Mouse (Mus musculus): ENCODE measurements around the gene Hmgb2. TPM values are rescaled to one million over a fixed set of nuclear protein-coding genes. Genes with fewer than 3 reads are reported as not detected.
"Not testable (repeated sequence)": the region's sequence is repeated elsewhere in the genome, so short reads cannot be mapped to it uniquely, and the experiment has no call there.

Hmgb2 gene
- polyA plus RNA-seq, 1 experiment, result 22.0 TPM

DNA sequence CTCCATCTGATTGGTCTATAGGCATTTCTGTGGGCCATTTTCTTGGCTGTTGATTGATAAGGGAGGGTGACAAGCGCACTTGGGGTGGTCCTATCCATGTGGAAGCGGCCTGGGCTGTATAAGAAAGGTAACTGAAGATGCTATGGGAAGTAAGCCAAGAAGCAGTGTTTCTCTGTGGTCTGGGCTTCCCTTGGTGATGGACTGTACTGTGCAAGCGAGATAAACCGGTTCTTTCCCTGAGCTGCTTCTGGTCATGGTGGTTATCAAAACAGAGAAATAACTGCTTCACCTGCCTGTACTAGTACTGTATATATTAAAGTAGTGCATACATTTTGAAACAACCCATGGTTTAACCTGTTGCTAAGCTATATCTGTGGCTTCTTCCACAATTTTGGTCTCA lies 19.8 kb upstream of the Hmgb2 start:
- Histone ChIP-seq H3K27me3 (ENCODE audit: control insufficient read depth, insufficient read depth, low read length) (no peaks in the 10 kb centered on the region), H3K4me3 (ENCODE audit: control insufficient read depth, low read depth, low read length) (no peak overlapping the region), H3K27ac (ENCODE audit: control insufficient read depth, insufficient read depth, low read depth, low read length) (no peak overlapping the region), H3K4me1 (ENCODE audit: control insufficient read depth, insufficient read depth, low read length) (peaks cover 6% of the 10 kb centered on the region), H3K36me3 (ENCODE audit: control insufficient read depth, insufficient read depth, low read length) (no peaks in the 10 kb centered on the region)
- no peak for TF ChIP-seq POLR2A (IDR thresholded peaks at IDR 0.05; ENCODE audit: control insufficient read depth, low read depth, low read length)
- no peak for TF ChIP-seq CTCF (IDR thresholded peaks at IDR 0.05; ENCODE audit: control insufficient read depth, insufficient read depth, insufficient replicate concordance, low read depth, low read length)

DNA sequence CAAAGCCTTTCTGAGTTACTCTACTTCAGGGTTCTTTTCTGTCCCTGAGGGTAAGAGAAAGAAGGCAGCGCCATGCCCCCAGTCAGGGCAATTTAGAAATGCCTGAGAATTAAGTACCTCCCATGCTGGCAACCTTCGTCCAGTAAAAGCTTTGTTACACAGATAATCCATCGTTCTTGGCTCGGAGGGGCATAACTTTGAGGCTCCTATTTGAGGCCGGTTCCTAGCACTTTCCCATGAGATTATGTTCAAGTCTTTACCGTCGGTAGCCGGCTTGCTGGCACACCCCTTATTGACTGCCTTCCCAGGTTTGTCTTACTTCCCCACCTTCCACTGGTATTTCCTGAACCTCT lies 13.2 kb upstream of the Hmgb2 start:
- TF ChIP-seq CTCF (IDR thresholded peaks at IDR 0.05; ENCODE audit: control insufficient read depth, insufficient read depth, insufficient replicate concordance, low read depth, low read length) (no peak), POLR2A (IDR thresholded peaks at IDR 0.05; ENCODE audit: control insufficient read depth, low read depth, low read length) (no peak)
- Histone ChIP-seq H3K27me3 (ENCODE audit: control insufficient read depth, insufficient read depth, low read length) (no peaks in the 10 kb centered on the region), H3K27ac (ENCODE audit: control insufficient read depth, insufficient read depth, low read depth, low read length) (no peak overlapping the region), H3K4me3 (ENCODE audit: control insufficient read depth, low read depth, low read length) (no peak overlapping the region), H3K4me1 (ENCODE audit: control insufficient read depth, insufficient read depth, low read length) (peaks cover 2% of the 10 kb centered on the region; the same call in 1 of the 2 replicates), H3K36me3 (ENCODE audit: control insufficient read depth, insufficient read depth, low read length) (no peaks in the 10 kb centered on the region)

DNA sequence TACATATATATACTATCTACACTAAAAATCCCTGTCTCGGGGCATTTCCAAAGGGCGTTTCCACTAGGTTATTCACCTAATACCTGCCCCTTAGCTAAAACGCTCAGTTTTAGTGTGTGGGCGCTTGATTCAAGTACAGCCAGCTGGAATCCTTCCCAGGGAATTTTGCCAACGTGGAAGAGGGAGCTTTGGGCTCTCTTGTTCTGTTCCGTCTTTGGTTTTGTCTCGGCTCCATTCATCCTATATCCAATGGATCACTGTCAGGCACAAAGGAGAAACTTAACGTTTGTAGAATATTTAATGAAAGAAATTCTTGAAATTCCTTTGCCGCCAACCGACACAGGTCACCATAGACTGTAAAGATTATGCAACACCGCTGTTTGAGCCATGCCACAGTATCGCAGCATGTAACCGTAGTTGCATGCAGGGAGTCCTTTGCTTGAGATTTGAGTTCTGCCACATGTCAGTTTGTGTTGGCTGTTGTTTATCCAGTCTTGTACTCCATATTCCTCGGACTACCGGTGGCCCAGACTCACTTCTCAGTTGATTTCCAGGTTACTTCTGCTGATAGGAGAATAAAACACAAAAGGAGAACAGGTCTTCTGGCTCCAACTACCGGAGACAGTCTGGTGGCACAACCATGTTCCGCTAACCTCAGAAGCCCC lies 12.7 kb upstream of the Hmgb2 start:
- Histone ChIP-seq H3K27me3 (ENCODE audit: control insufficient read depth, insufficient read depth, low read length) (no peaks in the 10 kb centered on the region), H3K4me3 (ENCODE audit: control insufficient read depth, low read depth, low read length) (no peak overlapping the region), H3K4me1 (ENCODE audit: control insufficient read depth, insufficient read depth, low read length) (peaks cover 4% of the 10 kb centered on the region), H3K36me3 (ENCODE audit: control insufficient read depth, insufficient read depth, low read length) (no peaks in the 10 kb centered on the region), H3K27ac (ENCODE audit: control insufficient read depth, insufficient read depth, low read depth, low read length) (no peak overlapping the region)
- no peak for TF ChIP-seq CTCF (IDR thresholded peaks at IDR 0.05; ENCODE audit: control insufficient read depth, insufficient read depth, insufficient replicate concordance, low read depth, low read length)
- TF ChIP-seq POLR2A (IDR thresholded peaks at IDR 0.05; ENCODE audit: control insufficient read depth, low read depth, low read length), result no peak

DNA sequence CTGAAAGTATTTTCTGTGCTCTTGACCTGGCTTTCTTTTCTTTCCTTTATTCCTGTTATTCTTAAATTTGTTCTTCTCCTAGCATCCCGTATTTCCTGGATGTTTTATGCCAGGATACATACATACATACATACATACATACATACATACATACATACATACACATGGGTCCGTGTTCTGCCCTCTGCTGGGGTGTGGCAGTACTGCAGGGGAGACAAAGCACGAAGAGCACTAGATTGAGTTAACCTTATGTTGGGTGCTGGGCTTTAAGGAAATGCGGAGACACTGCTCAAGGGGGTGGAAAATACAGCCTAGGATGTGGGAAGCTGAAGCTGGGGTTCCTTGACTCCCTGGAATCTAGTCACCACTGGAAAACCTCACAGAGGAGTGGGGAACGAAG lies 8.1 kb upstream of the Hmgb2 start:
- peaks cover 5% of the 10 kb centered on the region for H3K4me1 ChIP-seq (ENCODE audit: control insufficient read depth, insufficient read depth, low read length)
- H3K4me3 ChIP-seq (ENCODE audit: control insufficient read depth, low read depth, low read length), result no peak overlapping the region
- H3K27me3 ChIP-seq (ENCODE audit: control insufficient read depth, insufficient read depth, low read length), result no peaks in the 10 kb centered on the region
- no peaks in the 10 kb centered on the region for H3K36me3 ChIP-seq (ENCODE audit: control insufficient read depth, insufficient read depth, low read length)
- peak; percentile 79; the same call in 1 of the 2 replicates for TF ChIP-seq CTCF (IDR thresholded peaks at IDR 0.05; ENCODE audit: control insufficient read depth, insufficient read depth, insufficient replicate concordance, low read depth, low read length)
- no peak for TF ChIP-seq POLR2A (IDR thresholded peaks at IDR 0.05; ENCODE audit: control insufficient read depth, low read depth, low read length)
- H3K27ac ChIP-seq (ENCODE audit: control insufficient read depth, insufficient read depth, low read depth, low read length), result no peak overlapping the region

DNA sequence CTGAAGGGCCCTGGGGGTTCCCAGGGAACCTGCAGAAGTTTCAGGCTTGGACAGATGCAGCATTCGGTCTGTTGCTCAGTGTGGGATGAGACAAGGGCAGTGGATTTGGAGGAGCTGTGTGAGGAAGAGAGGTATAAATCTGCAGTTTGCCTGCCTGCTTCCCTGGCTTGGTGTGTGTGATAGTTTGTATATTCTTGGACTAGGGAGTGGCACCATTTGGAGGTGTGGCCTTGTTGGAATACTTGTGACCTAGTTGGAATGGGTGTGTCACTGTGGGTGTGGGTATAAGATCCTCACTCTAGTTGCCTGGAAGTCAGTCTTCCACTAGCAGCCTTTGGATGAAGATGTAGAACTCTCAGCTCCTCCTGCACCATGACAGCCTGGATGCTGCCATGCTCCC lies 6.2 kb upstream of the Hmgb2 start:
- not testable (repeated sequence) for H3K27ac ChIP-seq (ENCODE audit: control insufficient read depth, insufficient read depth, low read depth, low read length); H3K4me1 ChIP-seq (ENCODE audit: control insufficient read depth, insufficient read depth, low read length); H3K36me3 ChIP-seq (ENCODE audit: control insufficient read depth, insufficient read depth, low read length); H3K4me3 ChIP-seq (ENCODE audit: control insufficient read depth, low read depth, low read length); H3K27me3 ChIP-seq (ENCODE audit: control insufficient read depth, insufficient read depth, low read length)

DNA sequence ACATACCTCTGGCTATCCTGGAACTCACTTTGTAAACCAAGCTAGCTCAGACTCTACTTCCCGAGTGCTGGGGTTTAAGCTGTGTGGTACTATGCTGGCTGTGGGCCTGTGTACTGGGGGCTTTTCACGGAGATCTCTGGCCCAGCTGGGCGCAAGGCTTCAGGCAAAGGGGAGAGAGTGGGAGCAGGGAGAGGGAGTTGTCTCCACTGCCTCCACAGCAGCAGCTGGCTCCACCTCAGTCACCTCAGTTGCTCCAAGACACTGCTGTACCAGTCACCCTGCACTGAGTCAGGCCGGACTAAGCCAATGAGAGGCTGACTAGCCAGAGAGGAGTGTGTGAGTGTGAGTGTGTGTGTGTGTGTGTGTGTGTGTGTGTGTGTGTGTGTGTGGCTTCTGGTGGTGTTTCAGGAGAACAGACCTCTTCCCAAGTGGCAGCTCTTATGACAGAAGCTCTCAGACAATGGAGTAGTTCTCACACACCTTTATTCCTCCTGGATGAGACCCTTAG lies 4.1 kb upstream of the Hmgb2 start:
- Histone ChIP-seq H3K4me3 (ENCODE audit: control insufficient read depth, low read depth, low read length) (no peak overlapping the region), H3K4me1 (ENCODE audit: control insufficient read depth, insufficient read depth, low read length) (peaks cover 3% of the 10 kb centered on the region), H3K36me3 (ENCODE audit: control insufficient read depth, insufficient read depth, low read length) (no peaks in the 10 kb centered on the region)

DNA sequence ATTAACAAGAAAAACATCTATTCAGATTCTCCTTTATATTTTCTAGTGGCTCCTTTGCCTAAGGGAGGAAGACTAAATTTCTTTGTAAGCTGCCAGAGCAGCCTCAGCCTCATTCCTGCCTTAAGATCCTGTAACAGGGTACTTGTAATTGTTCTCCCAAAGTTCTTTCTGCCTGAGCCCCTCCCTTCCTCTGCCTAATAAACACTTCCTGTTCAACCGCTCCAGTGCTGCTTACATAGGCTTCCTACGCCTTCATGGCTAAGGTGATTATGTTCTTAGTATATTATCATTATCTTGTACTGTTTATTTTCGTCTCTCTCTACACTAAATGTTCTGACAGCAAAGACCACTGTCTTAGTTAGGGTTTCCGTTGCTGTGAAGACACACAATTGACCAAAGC lies 3.0 kb upstream of the Hmgb2 start:
- Histone ChIP-seq H3K4me3 (ENCODE audit: control insufficient read depth, low read depth, low read length) (no peak overlapping the region), H3K27ac (ENCODE audit: control insufficient read depth, insufficient read depth, low read depth, low read length) (no peak overlapping the region), H3K4me1 (ENCODE audit: control insufficient read depth, insufficient read depth, low read length) (peaks cover 3% of the 10 kb centered on the region), H3K36me3 (ENCODE audit: control insufficient read depth, insufficient read depth, low read length) (no peaks in the 10 kb centered on the region), H3K27me3 (ENCODE audit: control insufficient read depth, insufficient read depth, low read length) (no peaks in the 10 kb centered on the region)
- no peak for TF ChIP-seq CTCF (IDR thresholded peaks at IDR 0.05; ENCODE audit: control insufficient read depth, insufficient read depth, insufficient replicate concordance, low read depth, low read length)
- no peak for TF ChIP-seq POLR2A (IDR thresholded peaks at IDR 0.05; ENCODE audit: control insufficient read depth, low read depth, low read length)

More for the DNA sequence above, 4.1 kb upstream of the Hmgb2 start:
- H3K27me3 ChIP-seq (ENCODE audit: control insufficient read depth, insufficient read depth, low read length), result no peaks in the 10 kb centered on the region
- TF ChIP-seq POLR2A (IDR thresholded peaks at IDR 0.05; ENCODE audit: control insufficient read depth, low read depth, low read length) (no peak), CTCF (IDR thresholded peaks at IDR 0.05; ENCODE audit: control insufficient read depth, insufficient read depth, insufficient replicate concordance, low read depth, low read length) (no peak)
- H3K27ac ChIP-seq (ENCODE audit: control insufficient read depth, insufficient read depth, low read depth, low read length), result no peak overlapping the region
